Mouse (Mus musculus): Measurements from ENCODE around the gene Tgfbr2. TPM values are rescaled to one million over a fixed set of nuclear protein-coding genes. Genes with fewer than 3 reads are reported as not detected.
A peak's percentile ranks its signal among the peaks of the same experiment; 100 is the strongest.

The Tgfbr2 gene
- polyA plus RNA-seq, 1 experiment from 2014 or later = 53.1 TPM

GRCm38 (mm10) chr9:116104770-116105169 lies 70.4 kb downstream of the Tgfbr2 start:
- no peak overlapping the region for H3K4me2 ChIP-seq
- H3K27me3 ChIP-seq = no peaks in the 10 kb centered on the region
- H3K36me3 ChIP-seq = peaks cover 93% of the 10 kb centered on the region
- no peak overlapping the region for H3K27ac ChIP-seq
- H3K9me3 ChIP-seq = no peaks in the 10 kb centered on the region
- H3K4me3 ChIP-seq = no peak overlapping the region
- H3K4me1 ChIP-seq = peaks cover 9% of the 10 kb centered on the region
- no peak overlapping the region for H3K9ac ChIP-seq
- WGBS = 84% methylated on average over 17 of the region's 17 CpGs
- no peak for ATAC-seq (ENCODE audit: borderline replicate concordance, extremely low read depth, low FRiP score, low TSS enrichment)

GRCm38 (mm10) chr9:116101842-116102241 lies 73.3 kb downstream of the Tgfbr2 start:
- Histone ChIP-seq H3K4me1 (peaks cover 23% of the 10 kb centered on the region), H3K27me3 (no peaks in the 10 kb centered on the region), H3K4me2 (no peak overlapping the region), H3K9me3 (no peaks in the 10 kb centered on the region), H3K9ac (no peak overlapping the region), H3K27ac (no peak overlapping the region), H3K36me3 (peaks cover 81% of the 10 kb centered on the region), H3K4me3 (no peak overlapping the region)
- WGBS = 62% methylated on average over 11 of the region's 11 CpGs
- ATAC-seq (ENCODE audit: borderline replicate concordance, extremely low read depth, low FRiP score, low TSS enrichment) = no peak

- Histone ChIP-seq H3K4me1 (peaks cover 23% of the 10 kb centered on the region), H3K9ac (no peak overlapping the region), H3K36me3 (peaks cover 71% of the 10 kb centered on the region), H3K4me3 (no peak overlapping the region), H3K4me2 (no peak overlapping the region), H3K9me3 (no peaks in the 10 kb centered on the region), H3K27ac (peak overlapping the region; percentile 44; the same call in 1 of the 2 replicates), H3K27me3 (no peaks in the 10 kb centered on the region)
- no peak for ATAC-seq (ENCODE audit: borderline replicate concordance, extremely low read depth, low FRiP score, low TSS enrichment)
- WGBS = 71% methylated on average over 9 of the region's 9 CpGs
Measured at GRCm38 (mm10) chr9:116100015-116100414, 75.1 kb downstream of the Tgfbr2 start.

- H3K4me2 ChIP-seq = no peak overlapping the region
- H3K27ac ChIP-seq = peak overlapping the region; percentile 44
- no peak overlapping the region for H3K9ac ChIP-seq
- no peak overlapping the region for H3K4me3 ChIP-seq
- 61% methylated on average over 6 of the region's 6 CpGs for whole genome bisulfite sequencing
- peaks cover 67% of the 10 kb centered on the region for H3K36me3 ChIP-seq
- ATAC-seq (ENCODE audit: borderline replicate concordance, extremely low read depth, low FRiP score, low TSS enrichment) = peak; percentile 12; the same call in 1 of the 2 replicates
- H3K9me3 ChIP-seq = no peaks in the 10 kb centered on the region
- peaks cover 23% of the 10 kb centered on the region for H3K4me1 ChIP-seq
- H3K27me3 ChIP-seq = no peaks in the 10 kb centered on the region
Measured at GRCm38 (mm10) chr9:116099596-116099993, 75.6 kb downstream of the Tgfbr2 start.

GRCm38 (mm10) chr9:116098724-116099595 lies 76.2 kb downstream of the Tgfbr2 start:
- peaks cover 23% of the 10 kb centered on the region for H3K4me1 ChIP-seq
- peak overlapping the region; percentile 44 for H3K27ac ChIP-seq
- no peak overlapping the region for H3K9ac ChIP-seq
- H3K36me3 ChIP-seq = peaks cover 60% of the 10 kb centered on the region
- no peak overlapping the region for H3K4me2 ChIP-seq
- ATAC-seq (ENCODE audit: borderline replicate concordance, extremely low read depth, low FRiP score, low TSS enrichment) = peak; percentile 87
- no peak overlapping the region for H3K4me3 ChIP-seq
- WGBS = 26% methylated on average over 16 of the region's 16 CpGs
- H3K27me3 ChIP-seq = no peaks in the 10 kb centered on the region
- no peaks in the 10 kb centered on the region for H3K9me3 ChIP-seq

- Histone ChIP-seq H3K36me3 (peaks cover 51% of the 10 kb centered on the region), H3K4me2 (no peak overlapping the region), H3K9me3 (no peaks in the 10 kb centered on the region), H3K4me3 (no peak overlapping the region), H3K27ac (no peak overlapping the region), H3K9ac (no peak overlapping the region), H3K27me3 (no peaks in the 10 kb centered on the region), H3K4me1 (peaks cover 12% of the 10 kb centered on the region; the same call in 1 of the 2 replicates)
- WGBS = 43% methylated on average over 5 of the region's 5 CpGs
- no peak for ATAC-seq (ENCODE audit: borderline replicate concordance, extremely low read depth, low FRiP score, low TSS enrichment)
Measured at GRCm38 (mm10) chr9:116091921-116092320, 83.2 kb downstream of the Tgfbr2 start.

- WGBS = 80% methylated on average over 7 of the region's 7 CpGs
- ATAC-seq (ENCODE audit: borderline replicate concordance, extremely low read depth, low FRiP score, low TSS enrichment) = no peak
Measured at GRCm38 (mm10) chr9:116091101-116091841, 83.9 kb downstream of the Tgfbr2 start.

GRCm38 (mm10) chr9:116090296-116090695 lies 84.9 kb downstream of the Tgfbr2 start:
- H3K36me3 ChIP-seq = peaks cover 45% of the 10 kb centered on the region
- H3K9me3 ChIP-seq = no peaks in the 10 kb centered on the region
- H3K4me1 ChIP-seq = peaks cover 12% of the 10 kb centered on the region; the same call in 1 of the 2 replicates
- no peak for ATAC-seq (ENCODE audit: borderline replicate concordance, extremely low read depth, low FRiP score, low TSS enrichment)
- H3K9ac ChIP-seq = no peak overlapping the region
- no peak overlapping the region for H3K4me3 ChIP-seq
- 84% methylated on average over 9 of the region's 9 CpGs for WGBS
- H3K4me2 ChIP-seq = no peak overlapping the region
- no peak overlapping the region for H3K27ac ChIP-seq
- H3K27me3 ChIP-seq = no peaks in the 10 kb centered on the region

More at GRCm38 (mm10) chr9:116091101-116091841, 83.9 kb downstream of the Tgfbr2 start:
- Histone ChIP-seq H3K4me3 (no peak overlapping the region), H3K9ac (no peak overlapping the region), H3K36me3 (peaks cover 48% of the 10 kb centered on the region), H3K27me3 (no peaks in the 10 kb centered on the region), H3K27ac (no peak overlapping the region), H3K9me3 (no peaks in the 10 kb centered on the region), H3K4me1 (peaks cover 12% of the 10 kb centered on the region; the same call in 1 of the 2 replicates), H3K4me2 (no peak overlapping the region)

GRCm38 (mm10) chr9:116088912-116089311 lies 86.2 kb downstream of the Tgfbr2 start:
- Histone ChIP-seq H3K27ac (no peak overlapping the region), H3K36me3 (peaks cover 44% of the 10 kb centered on the region), H3K9ac (no peak overlapping the region), H3K4me3 (no peak overlapping the region), H3K4me1 (peaks cover 15% of the 10 kb centered on the region; the same call in 1 of the 2 replicates), H3K4me2 (no peak overlapping the region), H3K9me3 (no peaks in the 10 kb centered on the region), H3K27me3 (no peaks in the 10 kb centered on the region)
- ATAC-seq (ENCODE audit: borderline replicate concordance, extremely low read depth, low FRiP score, low TSS enrichment) = no peak
- WGBS = 88% methylated on average over 9 of the region's 9 CpGs

- Histone ChIP-seq H3K9me3 (no peaks in the 10 kb centered on the region), H3K27ac (no peak overlapping the region), H3K4me1 (peaks cover 14% of the 10 kb centered on the region; the same call in 1 of the 2 replicates), H3K36me3 (peaks cover 44% of the 10 kb centered on the region), H3K27me3 (no peaks in the 10 kb centered on the region), H3K9ac (no peak overlapping the region), H3K4me2 (no peak overlapping the region), H3K4me3 (no peak overlapping the region)
- no peak for ATAC-seq (ENCODE audit: borderline replicate concordance, extremely low read depth, low FRiP score, low TSS enrichment)
- WGBS = 30% methylated on average over 5 of the region's 5 CpGs
Measured at GRCm38 (mm10) chr9:116087880-116088279, 87.3 kb downstream of the Tgfbr2 start.

GRCm38 (mm10) chr9:116087263-116087662 lies 87.9 kb downstream of the Tgfbr2 start:
- no peaks in the 10 kb centered on the region for H3K9me3 ChIP-seq

GRCm38 (mm10) chr9:116085999-116086398 lies 89.2 kb downstream of the Tgfbr2 start:
- peaks cover 29% of the 10 kb centered on the region for H3K36me3 ChIP-seq
- no peaks in the 10 kb centered on the region for H3K9me3 ChIP-seq
- ATAC-seq (ENCODE audit: borderline replicate concordance, extremely low read depth, low FRiP score, low TSS enrichment) = no peak
- 77% methylated on average over 6 of the region's 6 CpGs for WGBS
- no peaks in the 10 kb centered on the region for H3K27me3 ChIP-seq
- H3K4me3 ChIP-seq = no peak overlapping the region
- H3K4me1 ChIP-seq = 0 out of 2 replicates have a peak, but pooled peaks cover 3% of the 10 kb centered on the region
- no peak overlapping the region for H3K27ac ChIP-seq
- no peak overlapping the region for H3K4me2 ChIP-seq
- H3K9ac ChIP-seq = no peak overlapping the region

More at GRCm38 (mm10) chr9:116087263-116087662, 87.9 kb downstream of the Tgfbr2 start:
- Histone ChIP-seq H3K9ac (no peak overlapping the region), H3K4me1 (peaks cover 8% of the 10 kb centered on the region; the same call in 1 of the 2 replicates), H3K27ac (no peak overlapping the region), H3K36me3 (peaks cover 39% of the 10 kb centered on the region), H3K27me3 (no peaks in the 10 kb centered on the region), H3K4me3 (no peak overlapping the region), H3K4me2 (no peak overlapping the region)
- no peak for ATAC-seq (ENCODE audit: borderline replicate concordance, extremely low read depth, low FRiP score, low TSS enrichment)
- 71% methylated on average over 5 of the region's 5 CpGs for WGBS
